Mouse (Mus musculus) lung, adult 2 months (tissue): ENCODE results near the gene Prtg.

Experiments used
- CTCF ChIP-seq: fragments of 200-500 bp; IDR thresholded peaks from 2 replicates; pipeline ENCODE4 v1.5.1; 2011; ENCODE audit warnings: mild to moderate bottlenecking, low read length, control low read depth; ENCODE audit not compliant: insufficient read depth
- POLR2A ChIP-seq: fragments of 200-500 bp; IDR thresholded peaks from 2 replicates; pipeline ENCODE4 v1.6.1; 2011; ENCODE audit warnings: low read depth, mild to moderate bottlenecking, control low read depth, low read length, borderline replicate concordance; ENCODE audit errors: extremely low read depth

GRCm38 (mm10) chr9:72779004-72779403, 27.7 kb upstream of the Prtg start:
- no peak for TF ChIP-seq POLR2A
- no peak for TF ChIP-seq CTCF
